Mouse (Mus musculus): ENCODE measurements around the gene Rrnad1.
"Not testable (repeated sequence)": the region's sequence is repeated elsewhere in the genome, so short reads cannot be mapped to it uniquely, and the experiment has no call there.

Gene Rrnad1

GRCm38 (mm10) chr3:87918551-87918950 is 12.0 kb downstream of the Rrnad1 start:
- DNase-seq (ENCODE audit: low read depth, low spot score) = no peak

GRCm38 (mm10) chr3:87916990-87917389 is 13.5 kb downstream of the Rrnad1 start:
- DNase-seq (ENCODE audit: low read depth, low spot score) = no peak

- DNase-seq (ENCODE audit: low read depth, low spot score) = no peak
Observed at GRCm38 (mm10) chr3:87913891-87914290, 16.6 kb downstream of the Rrnad1 start.

GRCm38 (mm10) chr3:87913491-87913890 is 17.0 kb downstream of the Rrnad1 start:
- DNase-seq (ENCODE audit: low read depth, low spot score) = no peak

GRCm38 (mm10) chr3:87910573-87911141 is 19.9 kb downstream of the Rrnad1 start:
- DNase-seq (ENCODE audit: low read depth, low spot score) = peak; percentile 100

- peak; percentile 57 for DNase-seq (ENCODE audit: low read depth, low spot score)
Observed at GRCm38 (mm10) chr3:87909874-87910273, 20.6 kb downstream of the Rrnad1 start.

- no peak for DNase-seq (ENCODE audit: low read depth, low spot score)
Observed at GRCm38 (mm10) chr3:87909381-87909780, 21.1 kb downstream of the Rrnad1 start.

GRCm38 (mm10) chr3:87907906-87908305 is 22.6 kb downstream of the Rrnad1 start:
- no peak for DNase-seq (ENCODE audit: low read depth, low spot score)

GRCm38 (mm10) chr3:87906981-87907857 is 23.3 kb downstream of the Rrnad1 start:
- DNase-seq (ENCODE audit: low read depth, low spot score) = peak; percentile 83

GRCm38 (mm10) chr3:87906601-87906980 is 23.9 kb downstream of the Rrnad1 start:
- no peak for DNase-seq (ENCODE audit: low read depth, low spot score)

GRCm38 (mm10) chr3:87905880-87906485 is 24.5 kb downstream of the Rrnad1 start, which contains the start of gene Hdgf:
TSS of gene Hdgf (plus strand) at chr3:87906321.
- DNase-seq (ENCODE audit: low read depth, low spot score) = peak; percentile 98

- no peak for DNase-seq (ENCODE audit: low read depth, low spot score)
Observed at GRCm38 (mm10) chr3:87903821-87904220, 26.7 kb downstream of the Rrnad1 start.

GRCm38 (mm10) chr3:87901959-87902358 is 28.6 kb downstream of the Rrnad1 start:
- DNase-seq (ENCODE audit: low read depth, low spot score) = not testable (repeated sequence)

GRCm38 (mm10) chr3:87901036-87901624 is 29.4 kb downstream of the Rrnad1 start:
- DNase-seq (ENCODE audit: low read depth, low spot score) = no peak

- DNase-seq (ENCODE audit: low read depth, low spot score) = no peak
Observed at GRCm38 (mm10) chr3:87899776-87900175, 30.7 kb downstream of the Rrnad1 start.

- no peak for DNase-seq (ENCODE audit: low read depth, low spot score)
Observed at GRCm38 (mm10) chr3:87899266-87899665, 31.3 kb downstream of the Rrnad1 start.

GRCm38 (mm10) chr3:87893367-87893905 is 37.1 kb downstream of the Rrnad1 start:
- DNase-seq (ENCODE audit: low read depth, low spot score) = peak; percentile 92

GRCm38 (mm10) chr3:87891481-87891880 is 39.0 kb downstream of the Rrnad1 start:
- no peak for DNase-seq (ENCODE audit: low read depth, low spot score)

GRCm38 (mm10) chr3:87887400-87887799 is 43.1 kb downstream of the Rrnad1 start:
- DNase-seq (ENCODE audit: low read depth, low spot score) = peak; percentile 65

GRCm38 (mm10) chr3:87886416-87886815 is 44.1 kb downstream of the Rrnad1 start:
- DNase-seq (ENCODE audit: low read depth, low spot score) = no peak

- DNase-seq (ENCODE audit: low read depth, low spot score) = no peak
Observed at GRCm38 (mm10) chr3:87886004-87886365, 44.5 kb downstream of the Rrnad1 start.

Measured in R1 (cell line).